Mouse (Mus musculus) megakaryocyte-erythroid progenitor cell, adult 5-6 weeks (primary cell): ENCODE results near the gene Tmem263. TPM values are rescaled to one million over a fixed set of nuclear protein-coding genes. Genes with fewer than 3 reads are reported as not detected.

ENCODE experiments used
- ATAC-seq: replicated peaks from 2 replicates; pipeline ENCODE4 v1.8.0; 2016; ENCODE audit warnings: mild to moderate bottlenecking, inconsistent platforms; ENCODE audit not compliant: severe bottlenecking, poor library complexity, low FRiP score, low TSS enrichment
- total RNA-seq, 2 experiments: library from RNA; stranded (forward) in 1 of 2; stranded (reverse) in 1 of 2; fragments of 200-1000, 215-1000 nt in 1 of 2; fragments of >200 nt in 1 of 2; fragmentation: Nextera tagmentation in 1 of 2; gene quantifications; 2 replicates each; pipeline ENCODE4 v1.2.3; 2014 to 2017

The Tmem263 gene
- total RNA-seq, 2 experiments from 2014 or later: 12.8 to 17.8 TPM

DNA sequence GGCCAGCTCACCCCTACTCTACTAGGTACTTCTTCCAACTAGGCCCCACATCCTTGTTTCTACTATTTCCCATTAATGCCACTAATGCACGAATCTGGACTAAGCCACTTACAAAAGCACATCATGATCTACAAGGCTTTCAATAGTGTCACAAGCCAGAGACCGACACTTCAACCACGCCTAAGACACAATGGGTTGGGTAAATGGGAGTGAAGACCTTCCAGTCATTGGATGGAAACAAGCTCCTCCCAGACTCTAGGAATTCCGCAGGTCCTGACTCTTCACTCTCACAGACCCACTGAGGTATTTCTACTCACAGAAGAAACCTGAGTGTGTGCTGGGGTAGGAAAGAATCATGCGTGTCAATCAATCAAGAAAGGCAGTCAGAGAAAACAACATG is 62.9 kb downstream of the Tmem263 start:
- no peak for ATAC-seq

Other genes with a start within 250 kb of the Tmem263 start
- 10.4 and 14.1 TPM in 2 replicates for gene Ric8b, start 185.0 kb upstream of the Tmem263 start, total RNA-seq (2014; fragmentation: Nextera tagmentation)
- 13.7 and 18.3 TPM in 2 replicates for gene Ric8b, start 185.0 kb upstream of the Tmem263 start, total RNA-seq (2017)
- 1.5 TPM in 1 of 2 replicates, not detected in the other for gene Fhl4, start 132 bp upstream of the Tmem263 start, total RNA-seq (2014; fragmentation: Nextera tagmentation)
- 1.0 and 3.0 TPM in 2 replicates for gene Fhl4, start 132 bp upstream of the Tmem263 start, total RNA-seq (2017)
- gene Mterf2, start 25.4 kb downstream of the Tmem263 start, total RNA-seq (2014; fragmentation: Nextera tagmentation): 5.1 and 5.7 TPM in 2 replicates
- 11.2 and 26.8 TPM in 2 replicates for gene Mterf2, start 25.4 kb downstream of the Tmem263 start, total RNA-seq (2017)
- gene Cry1, start 82.4 kb downstream of the Tmem263 start, total RNA-seq (2014; fragmentation: Nextera tagmentation): 5.5 and 8.6 TPM in 2 replicates
- gene Cry1, start 82.4 kb downstream of the Tmem263 start, total RNA-seq (2017): 7.3 and 9.6 TPM in 2 replicates